Mouse (Mus musculus) hindbrain, embryonic 14.5 days (tissue): ENCODE measurements at regions not wholly inside any gene's neighbourhood (a gene's known extent, or its start where the extent isn't known, plus 50 kb on each side); places are given as distances from the start of the nearest gene placed in this dataset.

ENCODE experiments used
- ATAC-seq: fragments of 200-750 bp; cut with Nextera tagmentation; 2 replicates; pipeline ENCODE4 v1.8.0; 2017; ENCODE audit warnings: moderate number of reproducible peaks, mild to moderate bottlenecking, moderate TSS enrichment, moderate library complexity; ENCODE audit not compliant: low FRiP score
- DNase-seq: peaks from one replicate; pipeline ENCODE4 v3.0.0-alpha.2; 2015; ENCODE audit warnings: low spot score
- H3K27ac ChIP-seq: fragments of 300-500 bp; sonication (generic); 2 replicates; pipeline ENCODE4 v1.5.1; 2014; ENCODE audit warnings: mild to moderate bottlenecking, moderate library complexity
- H3K27me3 ChIP-seq: fragments of 300-500 bp; sonication (generic); 2 replicates; pipeline ENCODE4 v1.6.1; 2014; ENCODE audit warnings: mild to moderate bottlenecking, low read length, mixed read lengths; ENCODE audit not compliant: control insufficient read depth, insufficient read depth
- H3K36me3 ChIP-seq: fragments of 300-500 bp; sonication (generic); replicated peaks from 2 replicates; pipeline ENCODE4 v1.6.1; 2014; ENCODE audit not compliant: control insufficient read depth, insufficient read depth
- H3K4me1 ChIP-seq: fragments of 300-500 bp; sonication (generic); replicated peaks from 2 replicates; pipeline ENCODE4 v1.6.1; 2014; ENCODE audit warnings: antibody characterized with exemption, low read length, mixed read lengths; ENCODE audit not compliant: control insufficient read depth, insufficient read depth
- H3K4me2 ChIP-seq: fragments of 300-500 bp; sonication (generic); replicated peaks from 2 replicates; pipeline ENCODE4 v1.6.1; 2014; ENCODE audit warnings: mild to moderate bottlenecking, moderate library complexity
- H3K4me3 ChIP-seq: fragments of 300-500 bp; sonication (generic); replicated peaks from 2 replicates; pipeline ENCODE4 v1.5.1; 2014; ENCODE audit warnings: mild to moderate bottlenecking, low read length
- H3K9ac ChIP-seq: fragments of 300-500 bp; sonication (generic); 2 replicates; pipeline ENCODE4 v1.6.1; 2014
- H3K9me3 ChIP-seq: fragments of 300-500 bp; sonication (generic); 2 replicates; pipeline ENCODE4 v1.6.1; 2016; ENCODE audit warnings: low read length; ENCODE audit not compliant: control insufficient read depth
- WGBS: fragments of 180-500 bp; shearing (Covaris S2); extraction: QIAGEN DNeasy Blood & Tissue Kit; methylation state at CpG from one replicate; pipeline ENCODE4 v1.1.7; 2014; 5-methylcytosine and 5-hydroxymethylcytosine counted together

- ATAC-seq (no peak), DNase-seq (no peak)
- 0 out of 2 replicates have a peak, but pooled peaks cover 12% of the 10 kb centered on the region for H3K4me1 ChIP-seq
- no peaks in the 10 kb centered on the region for H3K36me3 ChIP-seq
- 0 out of 2 replicates have a peak, but pooled peaks cover 6% of the 10 kb centered on the region for H3K9me3 ChIP-seq
- H3K27ac ChIP-seq, result no peak overlapping the region
- H3K27me3 ChIP-seq, result no peaks in the 10 kb centered on the region
- no peak overlapping the region for H3K4me3 ChIP-seq
- WGBS, result 64% methylated on average over 12 of the region's 12 CpGs
- H3K4me2 ChIP-seq, result no peak overlapping the region
- H3K9ac ChIP-seq, result no peak overlapping the region
Observed at GRCm38 (mm10) chr10:96479350-96479749, 137.5 kb upstream of the Btg1 start.

- Histone ChIP-seq H3K4me1 (0 out of 2 replicates have a peak, but pooled peaks cover 12% of the 10 kb centered on the region), H3K4me3 (no peak overlapping the region), H3K4me2 (no peak overlapping the region), H3K9ac (no peak overlapping the region), H3K27me3 (no peaks in the 10 kb centered on the region), H3K36me3 (no peaks in the 10 kb centered on the region), H3K27ac (no peak overlapping the region), H3K9me3 (0 out of 2 replicates have a peak, but pooled peaks cover 9% of the 10 kb centered on the region)
- ATAC-seq, result no peak
- no peak for DNase-seq
- whole genome bisulfite sequencing, result 60% methylated on average over 8 of the region's 8 CpGs
Observed at GRCm38 (mm10) chr10:96479786-96480185, 137.0 kb upstream of the Btg1 start.

- 0 out of 2 replicates have a peak, but pooled peaks cover 12% of the 10 kb centered on the region for H3K4me1 ChIP-seq
- no peak overlapping the region for H3K4me3 ChIP-seq
- 36% methylated on average over 14 of the region's 14 CpGs for WGBS
- peak; percentile 82; the same call in 1 of the 2 replicates for ATAC-seq
- H3K9me3 ChIP-seq, result 0 out of 2 replicates have a peak, but pooled peaks cover 9% of the 10 kb centered on the region
- H3K27ac ChIP-seq, result no peak overlapping the region
- no peak for DNase-seq
- H3K4me2 ChIP-seq, result no peak overlapping the region
- no peaks in the 10 kb centered on the region for H3K36me3 ChIP-seq
- H3K9ac ChIP-seq, result 0 out of 2 replicates have a peak overlapping the region, but pooled peaks have one; percentile 1
- no peaks in the 10 kb centered on the region for H3K27me3 ChIP-seq
Observed at GRCm38 (mm10) chr10:96480453-96481324, 136.1 kb upstream of the Btg1 start.

GRCm38 (mm10) chr10:96481325-96481638 is 135.5 kb upstream of the Btg1 start:
- Histone ChIP-seq H3K9ac (no peak overlapping the region), H3K27ac (no peak overlapping the region), H3K4me1 (0 out of 2 replicates have a peak, but pooled peaks cover 12% of the 10 kb centered on the region), H3K4me3 (no peak overlapping the region), H3K9me3 (0 out of 2 replicates have a peak, but pooled peaks cover 9% of the 10 kb centered on the region), H3K36me3 (no peaks in the 10 kb centered on the region), H3K4me2 (no peak overlapping the region), H3K27me3 (no peaks in the 10 kb centered on the region)
- DNase-seq (no peak), ATAC-seq (no peak)
- 61% methylated on average over 8 of the region's 8 CpGs for WGBS

- Histone ChIP-seq H3K27ac (no peak overlapping the region), H3K9me3 (0 out of 2 replicates have a peak, but pooled peaks cover 9% of the 10 kb centered on the region), H3K4me1 (no peaks in the 10 kb centered on the region), H3K4me2 (no peak overlapping the region), H3K36me3 (no peaks in the 10 kb centered on the region), H3K9ac (no peak overlapping the region), H3K27me3 (no peaks in the 10 kb centered on the region), H3K4me3 (no peak overlapping the region)
- DNase-seq (no peak), ATAC-seq (no peak)
- 97% methylated on average over 3 of the region's 3 CpGs for WGBS
Observed at GRCm38 (mm10) chr10:96486724-96487123, 130.1 kb upstream of the Btg1 start.

- no peak overlapping the region for H3K9ac ChIP-seq
- WGBS, result 67% methylated on average over 1 of the region's 1 CpGs
Observed at GRCm38 (mm10) chr10:96493706-96494105, 123.1 kb upstream of the Btg1 start.

GRCm38 (mm10) chr10:96496700-96497099 is 120.1 kb upstream of the Btg1 start:
- Histone ChIP-seq H3K4me1 (no peaks in the 10 kb centered on the region), H3K4me2 (no peak overlapping the region), H3K36me3 (no peaks in the 10 kb centered on the region), H3K27me3 (no peaks in the 10 kb centered on the region), H3K9me3 (no peaks in the 10 kb centered on the region), H3K27ac (no peak overlapping the region), H3K4me3 (no peak overlapping the region), H3K9ac (no peak overlapping the region)
- ATAC-seq (no peak), DNase-seq (no peak)
- 95% methylated on average over 3 of the region's 3 CpGs for WGBS

More at GRCm38 (mm10) chr10:96493706-96494105, 123.1 kb upstream of the Btg1 start:
- DNase-seq (no peak), ATAC-seq (no peak)
- H3K36me3 ChIP-seq, result no peaks in the 10 kb centered on the region
- no peak overlapping the region for H3K4me3 ChIP-seq
- no peaks in the 10 kb centered on the region for H3K27me3 ChIP-seq
- H3K9me3 ChIP-seq, result no peaks in the 10 kb centered on the region
- H3K4me1 ChIP-seq, result no peaks in the 10 kb centered on the region
- H3K4me2 ChIP-seq, result no peak overlapping the region
- H3K27ac ChIP-seq, result no peak overlapping the region

- H3K4me3 ChIP-seq, result no peak overlapping the region
- no peak overlapping the region for H3K9ac ChIP-seq
- no peaks in the 10 kb centered on the region for H3K27me3 ChIP-seq
- H3K9me3 ChIP-seq, result no peaks in the 10 kb centered on the region
- no peak overlapping the region for H3K4me2 ChIP-seq
- no peak for ATAC-seq
- no peaks in the 10 kb centered on the region for H3K36me3 ChIP-seq
- 94% methylated on average over 7 of the region's 7 CpGs for WGBS
- DNase-seq, result no peak
- no peaks in the 10 kb centered on the region for H3K4me1 ChIP-seq
- H3K27ac ChIP-seq, result no peak overlapping the region
Observed at GRCm38 (mm10) chr10:96497482-96497881, 119.3 kb upstream of the Btg1 start.

- H3K27ac ChIP-seq, result no peak overlapping the region
- no peaks in the 10 kb centered on the region for H3K27me3 ChIP-seq
- no peak overlapping the region for H3K4me2 ChIP-seq
- ATAC-seq, result no peak
- H3K9me3 ChIP-seq, result no peaks in the 10 kb centered on the region
- 97% methylated on average over 2 of the region's 2 CpGs for WGBS
- no peak for DNase-seq
- no peaks in the 10 kb centered on the region for H3K4me1 ChIP-seq
- H3K4me3 ChIP-seq, result no peak overlapping the region
- H3K9ac ChIP-seq, result no peak overlapping the region
- H3K36me3 ChIP-seq, result no peaks in the 10 kb centered on the region
Observed at GRCm38 (mm10) chr10:96499274-96499673, 117.5 kb upstream of the Btg1 start.
